Comparison of ENCODE assay signal across 9 mouse cellular contexts in genomic region chrX:38180656-38181607, GRCm38 (mm10). TPM values are rescaled to one million over a fixed set of nuclear protein-coding genes. Genes with fewer than 3 reads are reported as not detected.
DNase-seq lines count a peak whose midpoint lies in the region; ATAC-seq and TF ChIP-seq lines count a peak whose summit lies in the region.
"Had no signal": no experiment of that assay in that cellular context is flagged by ENCODE, and none has a peak within 500 bp of the region (broad histone marks: within the 10 kb centered on the region; RNA-seq: fewer than 3 reads in every experiment).

No protein-coding gene starts in this region.

- WGBS in forebrain, postnatal 0 days = 38% methylated on average over 38 of the region's 38 CpGs
- 19% methylated on average over 38 of the region's 38 CpGs for WGBS in intestine, embryonic 16.5 days
- WGBS in stomach, postnatal 0 days = 22% methylated on average over 36 of the region's 38 CpGs

- peak overlapping the region; percentile 68 for H3K4me2 ChIP-seq in forebrain, postnatal 0 days (ENCODE audit: low read depth)
- peak overlapping the region; percentile 67 for H3K4me2 ChIP-seq in intestine, embryonic 16.5 days (ENCODE audit: low read depth, low read length)
- peak overlapping the region; percentile 63 for H3K4me2 ChIP-seq in stomach, postnatal 0 days (replicated peaks; ENCODE audit: low read depth)

- peak; percentile 26 for DNase-seq in kidney, adult 18-20 months
- DNase-seq in kidney, adult 11 months = no peak
- DNase-seq in cerebellum, adult 11-12 months = peak; percentile 28
- DNase-seq in forebrain, postnatal 0 days = no peak
- peak; percentile 16 for DNase-seq in stomach, postnatal 0 days (ENCODE audit: low spot score)
- DNase-seq in right cerebral cortex, postnatal 36 days (ENCODE audit: low spot score in 2 of 2) = no peak

- peak; percentile 45 for ATAC-seq in forebrain, postnatal 0 days
- ATAC-seq in intestine, embryonic 16.5 days = peak; percentile 68
- peak; percentile 74 for ATAC-seq in megakaryocyte-erythroid progenitor cell, adult 5-6 weeks (replicated peaks; ENCODE audit: low FRiP score, low TSS enrichment, poor library complexity, severe bottlenecking)
- ATAC-seq in stomach, postnatal 0 days (ENCODE audit: low FRiP score, low TSS enrichment) = peak; percentile 56

- no peaks in the 10 kb centered on the region for H3K4me1 ChIP-seq in forebrain, postnatal 0 days (ENCODE audit: insufficient read depth)
- H3K4me1 ChIP-seq in intestine, embryonic 16.5 days (ENCODE audit: control insufficient read depth, insufficient read depth, low read length) = no peaks in the 10 kb centered on the region
- H3K4me1 ChIP-seq in stomach, postnatal 0 days (replicated peaks; ENCODE audit: control insufficient read depth, insufficient read depth) = no peaks in the 10 kb centered on the region

- H3K4me3 ChIP-seq in forebrain, postnatal 0 days (ENCODE audit: low read depth, low read length) = peak overlapping the region; percentile 35
- H3K4me3 ChIP-seq in intestine, embryonic 16.5 days (ENCODE audit: low read length) = peak overlapping the region; percentile 51
- H3K4me3 ChIP-seq in stomach, postnatal 0 days (ENCODE audit: low read depth, low read length) = peak overlapping the region; percentile 39

- H3K9me3 ChIP-seq in forebrain, postnatal 0 days (ENCODE audit: low read length) = no peaks in the 10 kb centered on the region; the same call in 1 of the 2 replicates
- H3K9me3 ChIP-seq in intestine, embryonic 16.5 days (ENCODE audit: control insufficient read depth, low read length) = no peaks in the 10 kb centered on the region
- no peaks in the 10 kb centered on the region for H3K9me3 ChIP-seq in stomach, postnatal 0 days (ENCODE audit: control insufficient read depth, low read length)

- no peak for TF ChIP-seq CTCF in forebrain, postnatal 0 days (IDR thresholded peaks at IDR 0.05; ENCODE audit: low read depth)
- no peak for TF ChIP-seq CTCF in stomach, postnatal 0 days (IDR thresholded peaks at IDR 0.05; ENCODE audit: low read depth)

- no peaks in the 10 kb centered on the region for H3K27me3 ChIP-seq in forebrain, postnatal 0 days (ENCODE audit: insufficient read depth, low read length)
- H3K27me3 ChIP-seq in intestine, embryonic 16.5 days (replicated peaks; ENCODE audit: control insufficient read depth, insufficient read depth, low read length) = no peaks in the 10 kb centered on the region
- no peaks in the 10 kb centered on the region for H3K27me3 ChIP-seq in stomach, postnatal 0 days (ENCODE audit: control insufficient read depth, insufficient read depth, low read length)

- H3K27ac ChIP-seq in forebrain, postnatal 0 days (ENCODE audit: low read depth, low read length) = no peak overlapping the region
- H3K27ac ChIP-seq in intestine, embryonic 16.5 days (ENCODE audit: low read length) = peak overlapping the region; percentile 23; the same call in 1 of the 2 replicates
- peak overlapping the region; percentile 56; the same call in 1 of the 2 replicates for H3K27ac ChIP-seq in stomach, postnatal 0 days (replicated peaks)

- H3K36me3 ChIP-seq in forebrain, postnatal 0 days (ENCODE audit: insufficient read depth) = no peaks in the 10 kb centered on the region
- no peaks in the 10 kb centered on the region for H3K36me3 ChIP-seq in intestine, embryonic 16.5 days (ENCODE audit: control insufficient read depth, insufficient read depth, low read length)
- no peaks in the 10 kb centered on the region for H3K36me3 ChIP-seq in stomach, postnatal 0 days (ENCODE audit: control insufficient read depth, insufficient read depth, low read length)
- H3K36me3 ChIP-seq: G1E had no signal

- H3K9ac ChIP-seq in forebrain, postnatal 0 days = peak overlapping the region; percentile 35; the same call in 1 of the 2 replicates
- H3K9ac ChIP-seq in intestine, embryonic 16.5 days (ENCODE audit: low read depth, low read length) = peak overlapping the region; percentile 54
- peak overlapping the region; percentile 53 for H3K9ac ChIP-seq in stomach, postnatal 0 days (ENCODE audit: low read length)

- TF ChIP-seq EP300 in stomach, postnatal 0 days (optimal IDR thresholded peaks at IDR 0.05) = no peak

RNA-seq across cellular contexts. Expression of gene Zbtb33, which starts 8.7 kb away (rescaled TPM):
- total RNA-seq in forebrain, postnatal 0 days (2014; rRNA removed) = 32.4 and 37.7 TPM in 2 replicates
- polyA plus RNA-seq in forebrain, postnatal 0 days (2015; fragmentation: Nextera tagmentation; extraction: Ambion mirVana) = 4.2 and 4.8 TPM in 2 replicates
- 2.7 and 3.1 TPM in 2 replicates for polyA plus RNA-seq in intestine, embryonic 16.5 days (2015; fragmentation: Nextera tagmentation; extraction: Ambion mirVana)
- 16.6 and 28.3 TPM in 2 replicates for total RNA-seq in megakaryocyte-erythroid progenitor cell, adult 5-6 weeks (2014; fragmentation: Nextera tagmentation)
- total RNA-seq in megakaryocyte-erythroid progenitor cell, adult 5-6 weeks (2017) = 24.0 and 27.5 TPM in 2 replicates
- polyA plus RNA-seq in stomach, postnatal 0 days (2015; fragmentation: Nextera tagmentation; extraction: Ambion mirVana) = 1.7 and 2.0 TPM in 2 replicates

RNA-seq across cellular contexts. Expression of gene Rhox13, which starts 59.9 kb away (rescaled TPM):
- not detected in 2 replicates for total RNA-seq in forebrain, postnatal 0 days (2014; rRNA removed)
- not detected in 2 replicates for polyA plus RNA-seq in forebrain, postnatal 0 days (2015; fragmentation: Nextera tagmentation; extraction: Ambion mirVana)
- not detected in 2 replicates for polyA plus RNA-seq in intestine, embryonic 16.5 days (2015; fragmentation: Nextera tagmentation; extraction: Ambion mirVana)
- total RNA-seq in megakaryocyte-erythroid progenitor cell, adult 5-6 weeks (2014; fragmentation: Nextera tagmentation) = not detected in 2 replicates
- total RNA-seq in megakaryocyte-erythroid progenitor cell, adult 5-6 weeks (2017) = not detected in 2 replicates
- not detected in 2 replicates for polyA plus RNA-seq in stomach, postnatal 0 days (2015; fragmentation: Nextera tagmentation; extraction: Ambion mirVana)
- total RNA-seq: G1E had no signal
- polyA plus RNA-seq: G1E had no signal

Comparison
In these comparisons a context has a peak if more than half of its experiments do, and no peak if none do; other contexts are left out.
1. DNase-seq: peak in kidney, adult 18-20 months (single experiment), cerebellum, adult 11-12 months (single experiment) and stomach, postnatal 0 days (single experiment); none in kidney, adult 11 months (single experiment), forebrain, postnatal 0 days (single experiment) and right cerebral cortex, postnatal 36 days (0 of 2).
2. Peak in every context shown above with its lines, with median percentiles within 50 percentile points of each other: ATAC-seq, H3K4me2 ChIP-seq, H3K4me3 ChIP-seq and H3K9ac ChIP-seq.